Mouse (Mus musculus): ENCODE results near the gene D430042O09Rik. TPM values are rescaled to one million over a fixed set of nuclear protein-coding genes. Genes with fewer than 3 reads are reported as not detected.

D430042O09Rik gene
- polyA plus RNA-seq, 1 experiment: 12.4 TPM

- no peak for DNase-seq (ENCODE audit: low spot score)
Observed at GRCm38 (mm10) chr7:125740521-125740920, 32.8 kb downstream of the D430042O09Rik start.

DNA sequence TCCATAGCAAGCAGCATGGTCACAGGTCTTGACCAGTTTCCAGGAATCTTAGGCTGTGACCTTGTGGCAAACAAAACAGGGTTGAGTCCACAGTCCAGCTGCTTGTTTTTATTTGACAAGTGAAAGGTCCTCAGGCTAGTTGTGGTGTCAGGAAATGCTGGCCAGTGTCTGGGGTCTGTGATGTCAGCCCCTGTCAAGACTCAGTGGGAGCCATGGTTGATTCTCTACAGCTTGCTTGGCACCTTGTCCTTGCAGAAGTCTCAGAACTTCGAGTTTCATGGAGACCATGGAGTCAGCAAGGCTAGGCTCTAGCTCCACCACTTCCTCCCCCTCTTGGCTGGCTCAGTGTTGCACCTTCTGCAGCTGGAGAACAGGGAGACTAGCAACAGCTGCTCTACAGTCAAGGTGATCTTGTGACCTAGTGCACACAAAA, 33.6 kb downstream of the D430042O09Rik start:
- DNase-seq (ENCODE audit: low spot score): no peak

- no peak for DNase-seq (ENCODE audit: low spot score)
Observed at GRCm38 (mm10) chr7:125744774-125745173, 37.1 kb downstream of the D430042O09Rik start.

DNA sequence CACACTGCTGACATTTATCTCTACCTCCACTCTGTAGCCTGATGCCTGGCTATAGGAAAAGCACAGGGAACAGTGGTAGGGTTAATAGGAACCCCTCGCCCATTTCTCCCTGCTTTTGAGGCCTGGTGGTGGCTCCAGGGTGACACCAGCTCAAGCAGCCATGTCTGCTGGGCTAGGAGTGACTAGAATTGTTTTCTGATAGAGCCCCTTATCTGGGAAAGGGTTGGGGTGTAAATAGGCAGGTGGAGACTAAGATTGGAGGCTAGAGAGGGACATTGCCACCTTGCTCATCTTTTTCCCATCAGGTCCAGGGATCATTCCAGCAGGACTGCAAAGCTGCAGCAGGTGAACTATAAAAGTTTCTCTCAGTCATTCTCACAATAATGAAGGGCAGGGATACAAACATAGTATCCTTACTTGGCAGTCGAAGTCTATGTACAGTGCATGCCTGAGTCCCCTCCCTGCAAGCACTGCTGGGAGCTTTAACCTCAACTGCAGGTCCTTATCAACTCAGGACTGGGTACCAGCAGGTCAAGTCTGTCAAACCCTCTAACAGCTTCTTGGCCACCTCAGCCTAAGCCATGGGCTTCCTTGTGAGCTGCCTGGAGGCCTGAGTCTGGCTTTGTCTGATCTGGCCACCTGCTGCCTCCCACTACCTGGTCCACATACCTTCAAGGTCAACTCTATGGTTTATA, 39.1 kb downstream of the D430042O09Rik start:
- no peak for DNase-seq (ENCODE audit: low spot score)

DNA sequence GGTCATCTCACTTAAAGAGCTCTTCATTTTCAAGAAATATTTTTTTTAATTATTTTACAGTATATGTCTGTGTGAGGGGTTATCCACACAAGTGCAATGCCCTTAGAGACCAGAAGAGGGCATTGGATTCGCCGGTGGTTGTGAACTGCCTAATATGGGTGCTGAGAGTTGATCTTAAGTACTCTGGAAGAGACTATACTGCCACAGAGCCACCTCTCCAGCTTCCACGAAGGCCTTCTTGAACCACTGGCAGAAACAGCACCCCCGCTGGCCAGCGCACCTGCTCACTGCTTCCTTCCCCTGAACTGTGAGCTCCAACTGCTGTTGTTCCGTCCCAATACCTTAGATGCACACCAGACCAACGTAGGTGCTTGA, 39.6 kb downstream of the D430042O09Rik start:
- DNase-seq (ENCODE audit: low spot score): no peak

DNA sequence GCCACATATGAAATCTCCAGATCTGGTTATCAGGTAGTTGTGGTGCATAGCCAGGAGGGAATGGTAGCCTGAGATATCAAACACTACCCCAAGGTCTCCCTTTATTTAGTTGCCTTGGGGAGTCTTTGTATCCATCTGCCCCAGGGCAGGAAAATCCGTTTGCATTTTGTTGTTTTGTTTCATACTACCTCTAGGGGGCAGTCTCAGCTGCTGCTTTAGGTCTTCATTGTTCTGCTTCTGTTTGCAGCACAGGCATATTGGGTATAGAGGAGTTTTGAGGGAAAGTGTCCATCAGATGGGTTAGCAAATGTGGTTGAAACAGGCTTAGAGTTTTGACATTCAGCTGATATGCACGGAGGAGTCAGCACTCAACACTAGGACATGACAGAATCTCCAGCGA, 40.5 kb downstream of the D430042O09Rik start:
- DNase-seq (ENCODE audit: low spot score): no peak

GRCm38 (mm10) chr7:125752699-125753325, 45.1 kb downstream of the D430042O09Rik start:
- no peak for DNase-seq (ENCODE audit: low spot score)

DNA sequence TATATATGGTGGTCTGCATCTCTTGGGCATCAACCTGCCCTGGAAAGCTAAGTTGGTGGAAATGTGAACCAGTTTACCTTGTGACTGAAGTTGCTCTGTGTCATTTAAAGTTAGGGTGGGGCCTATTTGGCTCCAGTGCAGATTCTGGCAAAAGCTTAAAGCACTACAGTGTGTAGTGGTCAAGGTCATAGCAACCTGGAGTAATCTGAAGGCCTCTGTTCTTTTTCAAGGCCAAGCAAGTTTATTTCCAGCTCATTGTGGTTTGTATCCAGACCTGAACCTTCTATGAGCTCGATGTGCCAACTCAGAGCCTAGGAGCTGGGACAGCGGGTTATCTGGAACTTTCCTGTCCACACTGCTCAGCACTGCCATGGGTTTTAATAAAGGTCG, 45.6 kb downstream of the D430042O09Rik start:
- no peak for DNase-seq (ENCODE audit: low spot score)

GRCm38 (mm10) chr7:125756806-125757205, 49.1 kb downstream of the D430042O09Rik start:
- no peak for DNase-seq (ENCODE audit: low spot score)

DNA sequence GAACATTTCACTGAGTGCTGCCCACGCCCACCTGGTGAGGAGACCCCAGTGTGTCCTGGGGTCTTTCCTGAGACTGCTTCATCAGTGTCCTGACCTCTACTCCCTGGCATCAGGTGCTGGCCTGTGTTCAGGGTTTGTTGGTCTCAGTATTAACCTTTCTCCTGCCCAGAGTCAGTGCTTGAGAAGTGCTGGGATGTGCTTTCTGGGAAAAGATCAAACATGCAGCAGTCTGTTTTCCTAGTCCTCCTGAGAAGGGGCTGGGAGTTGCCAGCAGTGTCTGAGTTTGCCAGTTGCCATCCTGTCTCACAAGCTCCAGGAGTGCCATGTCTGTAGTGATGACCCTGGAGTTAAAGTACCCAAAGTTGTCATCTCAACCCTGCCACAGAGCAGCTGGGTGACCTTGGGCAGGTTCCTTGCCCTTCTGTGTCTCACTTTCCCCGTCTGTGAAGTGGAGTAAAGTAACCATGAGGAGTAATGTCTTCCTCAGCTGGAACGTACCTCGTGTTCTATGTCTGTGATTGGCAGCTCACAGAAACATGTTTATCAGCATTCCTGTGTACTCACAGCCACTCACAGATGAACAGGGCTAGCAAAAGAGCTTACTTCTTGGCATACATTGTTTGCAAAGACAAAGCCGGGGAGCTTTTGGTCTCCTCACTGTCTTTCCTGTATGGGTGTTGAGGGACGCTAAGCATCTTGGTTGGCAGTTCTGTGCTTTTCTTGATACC, 50.4 kb downstream of the D430042O09Rik start:
- no peak for DNase-seq (ENCODE audit: low spot score)

GRCm38 (mm10) chr7:125762289-125762688, 54.6 kb downstream of the D430042O09Rik start:
- DNase-seq (ENCODE audit: low spot score): no peak

DNA sequence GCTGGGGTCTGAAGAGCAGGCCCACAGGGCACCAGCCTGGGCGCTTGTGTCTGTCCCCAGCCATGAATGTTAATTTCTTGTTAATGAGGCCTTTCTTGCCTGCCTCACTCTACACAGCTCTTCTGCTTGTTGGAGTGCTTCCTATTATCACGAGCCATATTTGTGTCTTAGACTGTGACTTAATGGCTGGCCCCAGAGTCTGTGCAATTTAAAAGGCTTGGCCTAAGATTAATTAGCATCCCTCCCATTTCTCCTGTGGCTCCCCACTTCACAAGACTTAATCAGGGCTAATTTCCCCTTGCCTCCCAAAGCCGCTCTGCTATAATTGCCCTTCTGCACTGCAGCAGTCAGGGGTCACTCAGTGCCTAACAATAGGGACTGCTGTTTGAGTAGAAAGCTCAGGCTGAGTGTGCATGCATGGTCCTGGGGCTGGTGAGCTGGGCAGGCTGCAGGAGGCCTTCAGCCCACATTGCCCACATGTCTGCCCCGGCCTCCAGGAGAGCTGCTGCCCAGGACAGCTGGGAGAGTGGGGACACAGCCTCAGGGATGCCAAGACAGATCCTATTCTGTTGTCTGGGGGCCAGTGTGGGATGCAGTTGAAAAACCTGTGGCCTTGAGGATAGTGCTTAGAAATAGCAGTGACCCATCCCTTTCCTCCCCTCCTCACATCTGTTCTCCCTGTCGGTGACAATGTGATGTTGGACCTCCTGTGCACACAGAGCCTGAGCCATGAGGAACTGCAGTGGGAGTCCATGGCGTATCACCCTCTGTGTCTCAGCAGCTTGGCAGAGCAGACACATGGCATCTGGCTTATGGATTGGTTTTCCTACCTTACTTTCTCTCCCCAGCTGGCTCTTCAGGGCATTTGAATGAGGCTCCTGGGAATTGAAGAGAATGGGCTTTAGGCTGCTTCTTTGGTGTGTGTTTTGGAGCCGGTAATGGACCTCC, 55.5 kb downstream of the D430042O09Rik start:
- DNase-seq (ENCODE audit: low spot score): no peak

DNA sequence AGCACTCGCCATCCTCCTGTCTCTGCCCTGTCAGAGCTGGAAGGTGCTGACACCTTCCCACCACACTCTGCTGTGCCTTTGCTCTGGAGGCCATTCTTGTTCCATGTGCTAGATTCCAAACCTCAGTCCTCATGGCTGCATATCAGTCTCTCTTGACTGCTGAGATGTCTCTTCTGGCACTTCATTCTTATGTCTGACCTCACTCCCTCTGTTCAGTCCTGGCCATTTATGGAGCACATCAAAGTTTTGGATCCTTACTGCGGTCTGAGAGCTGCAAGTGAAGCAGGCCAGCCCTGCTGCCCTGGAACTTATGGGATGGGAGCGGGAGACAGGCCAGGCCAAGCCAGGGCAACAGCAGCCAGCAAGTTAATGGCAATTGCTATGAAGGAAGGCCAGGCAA, 56.7 kb downstream of the D430042O09Rik start:
- no peak for DNase-seq (ENCODE audit: low spot score)

- no peak for DNase-seq (ENCODE audit: low spot score)
Observed at GRCm38 (mm10) chr7:125766976-125767831, 59.5 kb downstream of the D430042O09Rik start.

DNA sequence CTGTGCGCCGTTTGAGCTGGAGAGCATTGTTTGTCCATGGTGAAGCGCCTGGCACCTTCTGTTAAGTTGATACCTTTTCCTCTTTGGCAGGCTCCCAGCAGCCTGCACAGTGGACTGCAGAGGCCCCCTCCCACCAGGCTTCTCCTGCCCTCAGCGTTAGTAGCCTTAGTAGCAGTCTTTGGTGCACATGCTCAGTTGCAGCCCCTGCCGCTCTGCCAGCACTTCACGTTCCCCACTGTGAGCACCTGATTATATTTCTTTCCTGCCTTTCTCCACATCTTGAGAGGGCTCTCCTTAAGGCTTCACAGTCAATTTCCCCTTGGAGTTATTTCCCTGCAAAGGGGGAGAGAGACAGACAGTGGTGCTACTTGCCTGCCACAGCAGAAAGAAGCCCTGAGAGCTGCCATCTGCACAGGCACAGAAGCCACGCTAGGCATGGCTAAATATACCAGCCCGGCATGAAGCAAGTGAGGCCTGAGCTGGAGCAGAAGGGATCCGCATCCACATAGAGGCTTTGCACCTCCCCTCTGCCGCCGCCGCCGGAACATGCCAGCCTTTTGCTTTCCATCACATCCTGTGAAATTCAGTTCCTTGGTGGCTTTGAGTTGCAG, 65.4 kb downstream of the D430042O09Rik start:
- DNase-seq (ENCODE audit: low spot score): no peak

DNA sequence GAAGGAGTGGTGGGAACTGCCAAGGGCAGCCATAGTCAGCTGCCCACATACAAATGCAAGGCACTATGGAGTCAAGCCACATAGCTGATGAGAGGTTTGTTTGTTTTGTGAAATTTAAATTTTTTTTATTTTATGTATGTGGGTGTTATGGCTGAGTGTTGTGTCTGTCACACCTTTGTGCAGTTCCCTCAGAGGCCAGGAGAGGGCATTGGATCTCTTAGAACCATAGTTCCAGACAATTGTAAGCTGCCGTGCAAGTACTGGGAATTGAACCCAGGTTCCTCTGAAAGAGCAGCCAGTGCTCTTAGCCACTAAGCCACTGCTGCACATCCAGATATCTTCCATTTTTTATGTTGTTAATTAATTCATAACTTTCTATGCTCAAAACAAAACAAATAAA, 75.5 kb downstream of the D430042O09Rik start:
- no peak for DNase-seq (ENCODE audit: low spot score)

GRCm38 (mm10) chr7:125786105-125786504, 78.4 kb downstream of the D430042O09Rik start:
- no peak for DNase-seq (ENCODE audit: low spot score)

- DNase-seq (ENCODE audit: low spot score): no peak
Observed at GRCm38 (mm10) chr7:125787046-125787445, 79.4 kb downstream of the D430042O09Rik start.

DNA sequence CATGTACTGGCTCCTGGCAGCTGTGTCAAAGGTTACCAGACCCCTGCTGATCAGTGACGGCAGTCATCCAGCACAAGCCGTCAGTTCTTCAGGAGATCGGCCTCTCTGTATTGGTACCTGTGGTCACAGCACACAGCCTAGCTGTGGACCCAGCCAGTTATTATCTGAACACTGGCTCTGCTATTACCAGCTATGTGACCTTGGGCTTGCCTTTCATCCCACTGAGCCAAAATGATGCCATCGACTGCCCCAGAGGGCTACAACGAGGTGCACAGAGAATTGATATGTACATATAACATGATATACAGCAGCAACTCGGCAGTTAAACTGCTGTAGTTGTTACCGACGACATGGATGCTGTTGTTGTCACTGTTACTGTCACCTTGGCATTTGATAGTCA, 82.4 kb downstream of the D430042O09Rik start:
- DNase-seq (ENCODE audit: low spot score): no peak

GRCm38 (mm10) chr7:125806571-125806970, 98.9 kb downstream of the D430042O09Rik start:
- DNase-seq (ENCODE audit: low spot score): no peak

Data from urinary bladder, adult 2 months (tissue).